Comparison of ENCODE assay signal across 14 mouse cellular contexts in genomic region chr12:116282856-116283255, GRCm38 (mm10). TPM values are rescaled to one million over a fixed set of nuclear protein-coding genes. Genes with fewer than 3 reads are reported as not detected.
A peak's percentile ranks its signal among the peaks of the same experiment; 100 is the strongest.
DNase-seq lines count a peak whose midpoint lies in the region; ATAC-seq and TF ChIP-seq lines count a peak whose summit lies in the region.
"Had no signal": no experiment of that assay in that cellular context is flagged by ENCODE, and none has a peak within 500 bp of the region (broad histone marks: within the 10 kb centered on the region; RNA-seq: fewer than 3 reads in every experiment).

No protein-coding gene starts in this region.

- peaks cover 11% of the 10 kb centered on the region; the same call in 1 of the 2 replicates for H3K4me1 ChIP-seq in forebrain, postnatal 0 days (ENCODE audit: insufficient read depth)
- peaks cover 9% of the 10 kb centered on the region for H3K4me1 ChIP-seq in forebrain, embryonic 16.5 days (replicated peaks; ENCODE audit: control insufficient read depth, insufficient read depth, low read length)
- H3K4me1 ChIP-seq in lung, embryonic 16.5 days (replicated peaks; ENCODE audit: control insufficient read depth, insufficient read depth, low read length): peaks cover 6% of the 10 kb centered on the region
- peaks cover 9% of the 10 kb centered on the region; the same call in 1 of the 2 replicates for H3K4me1 ChIP-seq in hindbrain, embryonic 16.5 days (ENCODE audit: control insufficient read depth, insufficient read depth, low read depth, low read length)

- no peak overlapping the region for H3K27ac ChIP-seq in forebrain, postnatal 0 days (ENCODE audit: low read depth, low read length)
- H3K27ac ChIP-seq in forebrain, embryonic 16.5 days (ENCODE audit: low read length): no peak overlapping the region
- no peak overlapping the region for H3K27ac ChIP-seq in lung, embryonic 16.5 days (ENCODE audit: low read length)
- H3K27ac ChIP-seq in hindbrain, embryonic 16.5 days (ENCODE audit: low read depth, low read length): no peak overlapping the region
- H3K27ac ChIP-seq: midbrain, embryonic 13.5 days had no signal

- H3K27me3 ChIP-seq in forebrain, postnatal 0 days (ENCODE audit: insufficient read depth, low read length): no peaks in the 10 kb centered on the region
- no peaks in the 10 kb centered on the region for H3K27me3 ChIP-seq in forebrain, embryonic 16.5 days (replicated peaks; ENCODE audit: control insufficient read depth, insufficient read depth, low read length)
- no peaks in the 10 kb centered on the region for H3K27me3 ChIP-seq in lung, embryonic 16.5 days (ENCODE audit: control insufficient read depth, insufficient read depth, low read depth, low read length)
- no peaks in the 10 kb centered on the region for H3K27me3 ChIP-seq in hindbrain, embryonic 16.5 days (replicated peaks; ENCODE audit: control insufficient read depth, insufficient read depth, low read length)
- H3K27me3 ChIP-seq: CH12.LX; midbrain, embryonic 13.5 days had no signal

- H3K9me3 ChIP-seq in forebrain, postnatal 0 days (ENCODE audit: low read length): no peaks in the 10 kb centered on the region
- H3K9me3 ChIP-seq in forebrain, embryonic 16.5 days (ENCODE audit: control insufficient read depth, low read length): no peaks in the 10 kb centered on the region
- H3K9me3 ChIP-seq in lung, embryonic 16.5 days (ENCODE audit: control insufficient read depth, low read length): no peaks in the 10 kb centered on the region
- no peaks in the 10 kb centered on the region for H3K9me3 ChIP-seq in hindbrain, embryonic 16.5 days (ENCODE audit: control insufficient read depth, low read length)
- H3K9me3 ChIP-seq: midbrain, embryonic 13.5 days had no signal

- H3K4me2 ChIP-seq in forebrain, postnatal 0 days (ENCODE audit: low read depth): 0 out of 2 replicates have a peak overlapping the region, but pooled peaks have one; percentile 8
- H3K4me2 ChIP-seq in forebrain, embryonic 16.5 days (ENCODE audit: low read length): no peak overlapping the region
- peak overlapping the region; percentile 14; the same call in 1 of the 2 replicates for H3K4me2 ChIP-seq in lung, embryonic 16.5 days (ENCODE audit: low read depth, low read length)
- peak overlapping the region; percentile 31; the same call in 1 of the 2 replicates for H3K4me2 ChIP-seq in hindbrain, embryonic 16.5 days (ENCODE audit: low read length)

- no peak for TF ChIP-seq CTCF in forebrain, postnatal 0 days (IDR thresholded peaks at IDR 0.05; ENCODE audit: low read depth)

- DNase-seq in forebrain, postnatal 0 days: no peak
- DNase-seq in lung, postnatal 36 days: no peak
- DNase-seq in naive thymus-derived CD4-positive, alpha-beta T cell, adult 2 months (ENCODE audit: low read depth): peak; percentile 62
- DNase-seq in frontal cortex, postnatal 10 days (ENCODE audit: low spot score in 2 of 2): no peak
- no peak for DNase-seq in frontal cortex, postnatal 25 days (ENCODE audit: low spot score in 2 of 2)
- DNase-seq: heart, postnatal 36 days had no signal

- no peak overlapping the region for H3K4me3 ChIP-seq in forebrain, postnatal 0 days (ENCODE audit: low read depth, low read length)
- no peak overlapping the region for H3K4me3 ChIP-seq in forebrain, embryonic 16.5 days (replicated peaks; ENCODE audit: low read length)
- no peak overlapping the region for H3K4me3 ChIP-seq in lung, embryonic 16.5 days (ENCODE audit: low read length)
- no peak overlapping the region for H3K4me3 ChIP-seq in hindbrain, embryonic 16.5 days (ENCODE audit: low read length)

- no peaks in the 10 kb centered on the region for H3K36me3 ChIP-seq in forebrain, postnatal 0 days (ENCODE audit: insufficient read depth)
- H3K36me3 ChIP-seq in forebrain, embryonic 16.5 days (ENCODE audit: control insufficient read depth, insufficient read depth): no peaks in the 10 kb centered on the region
- H3K36me3 ChIP-seq in lung, embryonic 16.5 days (ENCODE audit: control insufficient read depth, insufficient read depth, low read length): no peaks in the 10 kb centered on the region
- no peaks in the 10 kb centered on the region for H3K36me3 ChIP-seq in hindbrain, embryonic 16.5 days (ENCODE audit: control insufficient read depth, insufficient read depth, low read length)
- H3K36me3 ChIP-seq: midbrain, embryonic 13.5 days had no signal

- 94% methylated on average over 2 of the region's 2 CpGs for WGBS in forebrain, postnatal 0 days
- 89% methylated on average over 2 of the region's 2 CpGs for WGBS in forebrain, embryonic 16.5 days
- 85% methylated on average over 2 of the region's 2 CpGs for WGBS in lung, embryonic 16.5 days
- 92% methylated on average over 2 of the region's 2 CpGs for WGBS in hindbrain, embryonic 16.5 days

- ATAC-seq in forebrain, postnatal 0 days: no peak
- ATAC-seq in forebrain, embryonic 16.5 days: no peak
- ATAC-seq in lung, embryonic 16.5 days (ENCODE audit: low read depth): no peak
- ATAC-seq in hindbrain, embryonic 16.5 days: no peak
- ATAC-seq: midbrain, embryonic 13.5 days had no signal

- H3K9ac ChIP-seq in forebrain, postnatal 0 days: no peak overlapping the region
- H3K9ac ChIP-seq in forebrain, embryonic 16.5 days (replicated peaks; ENCODE audit: low read depth, low read length): no peak overlapping the region
- no peak overlapping the region for H3K9ac ChIP-seq in lung, embryonic 16.5 days (ENCODE audit: low read length)
- H3K9ac ChIP-seq in hindbrain, embryonic 16.5 days (ENCODE audit: low read depth, low read length): no peak overlapping the region

RNA-seq across cellular contexts. Expression of gene Esyt2, which starts 1.9 kb away (rescaled TPM):
- 45.9 and 49.7 TPM in 2 replicates for total RNA-seq in forebrain, postnatal 0 days (2014; rRNA removed)
- 5.2 and 8.1 TPM in 2 replicates for polyA plus RNA-seq in forebrain, postnatal 0 days (2015; fragmentation: Nextera tagmentation; extraction: Ambion mirVana)
- 12.9 and 13.5 TPM in 2 replicates for polyA plus RNA-seq in forebrain, embryonic 16.5 days (2015; fragmentation: Nextera tagmentation; extraction: Ambion mirVana)
- 18.6 and 20.3 TPM in 2 replicates for polyA plus RNA-seq in lung, embryonic 16.5 days (2015; fragmentation: Nextera tagmentation; extraction: Ambion mirVana)
- polyA plus RNA-seq in hindbrain, embryonic 16.5 days (2015; fragmentation: Nextera tagmentation; extraction: Ambion mirVana): 10.3 and 12.0 TPM in 2 replicates

RNA-seq across cellular contexts. Expression of gene Gm11027, which starts 7.7 kb away (rescaled TPM):
- total RNA-seq in forebrain, postnatal 0 days (2014; rRNA removed): not detected in 2 replicates
- polyA plus RNA-seq in forebrain, postnatal 0 days (2015; fragmentation: Nextera tagmentation; extraction: Ambion mirVana): not detected in 2 replicates
- polyA plus RNA-seq in forebrain, embryonic 16.5 days (2015; fragmentation: Nextera tagmentation; extraction: Ambion mirVana): not detected in 2 replicates
- not detected in 2 replicates for polyA plus RNA-seq in lung, embryonic 16.5 days (2015; fragmentation: Nextera tagmentation; extraction: Ambion mirVana)
- not detected in 2 replicates for polyA plus RNA-seq in hindbrain, embryonic 16.5 days (2015; fragmentation: Nextera tagmentation; extraction: Ambion mirVana)
- total RNA-seq: CH12.LX; heart, postnatal 36 days; layer of hippocampus, adult 18-20 months had no signal
- polyA plus RNA-seq: limb, embryonic 11.5 days; midbrain, embryonic 13.5 days; testis, adult 2 months had no signal

RNA-seq across cellular contexts. Expression of gene Wdr60, which starts 20.0 kb away (rescaled TPM):
- 9.2 and 14.5 TPM in 2 replicates for total RNA-seq in forebrain, postnatal 0 days (2014; rRNA removed)
- polyA plus RNA-seq in forebrain, postnatal 0 days (2015; fragmentation: Nextera tagmentation; extraction: Ambion mirVana): 11.1 and 16.4 TPM in 2 replicates
- polyA plus RNA-seq in forebrain, embryonic 16.5 days (2015; fragmentation: Nextera tagmentation; extraction: Ambion mirVana): 15.7 and 18.5 TPM in 2 replicates
- 18.7 and 19.7 TPM in 2 replicates for polyA plus RNA-seq in lung, embryonic 16.5 days (2015; fragmentation: Nextera tagmentation; extraction: Ambion mirVana)
- 17.0 and 18.3 TPM in 2 replicates for polyA plus RNA-seq in hindbrain, embryonic 16.5 days (2015; fragmentation: Nextera tagmentation; extraction: Ambion mirVana)
